25 mouse cellular contexts compared by ENCODE assay signal in the genomic region with DNA sequence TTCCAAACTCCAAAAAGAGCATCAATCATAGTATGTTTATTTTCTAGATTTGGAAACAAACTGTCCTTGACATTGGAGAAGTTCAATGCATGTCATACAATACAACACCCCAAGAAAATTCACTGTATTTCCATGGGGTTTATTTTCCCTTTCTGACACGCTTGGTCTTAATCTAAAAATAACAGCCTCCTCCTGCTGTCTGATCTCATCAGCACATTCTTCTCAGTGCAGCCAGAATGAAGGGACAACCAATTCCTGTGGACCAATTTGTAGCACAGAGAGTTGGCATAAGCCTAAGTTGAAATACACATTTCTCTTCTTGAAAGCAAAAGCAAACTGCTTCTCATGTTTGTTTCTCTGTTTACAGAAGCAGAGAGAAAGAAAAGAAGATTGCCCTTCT. TPM values are rescaled to one million over a fixed set of nuclear protein-coding genes. Genes with fewer than 3 reads are reported as not detected.
A peak's percentile ranks its signal among the peaks of the same experiment; 100 is the strongest.
DNase-seq lines count a peak whose midpoint lies in the region; ATAC-seq and TF ChIP-seq lines count a peak whose summit lies in the region.
"Had no signal": no experiment of that assay in that cellular context is flagged by ENCODE, and none has a peak within 500 bp of the region (broad histone marks: within the 10 kb centered on the region; RNA-seq: fewer than 3 reads in every experiment).

No protein-coding gene starts in this region.

- H3K9ac ChIP-seq in heart, postnatal 0 days (replicated peaks; ENCODE audit: low read depth, low read length): no peak overlapping the region
- H3K9ac ChIP-seq in heart, embryonic 12.5 days: no peak overlapping the region
- H3K9ac ChIP-seq in lung, embryonic 15.5 days: no peak overlapping the region
- H3K9ac ChIP-seq: forebrain, embryonic 15.5 days; midbrain, embryonic 12.5 days; neural tube, embryonic 12.5 days had no signal

- no peaks in the 10 kb centered on the region for H3K27me3 ChIP-seq in heart, postnatal 0 days (ENCODE audit: control insufficient read depth, insufficient read depth, low read length)
- no peaks in the 10 kb centered on the region for H3K27me3 ChIP-seq in heart, embryonic 12.5 days (replicated peaks)
- H3K27me3 ChIP-seq in lung, embryonic 15.5 days: no peaks in the 10 kb centered on the region
- H3K27me3 ChIP-seq: forebrain, embryonic 15.5 days; midbrain, embryonic 12.5 days; neural tube, embryonic 12.5 days had no signal

- TF ChIP-seq EP300 in heart, postnatal 0 days (IDR thresholded peaks at IDR 0.05; ENCODE audit: low read depth): no peak

- no peaks in the 10 kb centered on the region for H3K36me3 ChIP-seq in heart, postnatal 0 days (replicated peaks; ENCODE audit: control insufficient read depth, insufficient read depth, low read length)
- H3K36me3 ChIP-seq in heart, embryonic 12.5 days: no peaks in the 10 kb centered on the region
- H3K36me3 ChIP-seq in lung, embryonic 15.5 days: no peaks in the 10 kb centered on the region
- H3K36me3 ChIP-seq: forebrain, embryonic 15.5 days; hindbrain, embryonic 10.5 days; midbrain, embryonic 12.5 days; neural tube, embryonic 12.5 days had no signal

- 2% methylated on average over 1 of the region's 1 CpGs for whole genome bisulfite sequencing in heart, postnatal 0 days
- 5% methylated on average over 1 of the region's 1 CpGs for WGBS in heart, embryonic 12.5 days
- WGBS in lung, embryonic 15.5 days: 22% methylated on average over 1 of the region's 1 CpGs

- H3K27ac ChIP-seq in heart, postnatal 0 days (ENCODE audit: low read depth): peak overlapping the region; percentile 59
- H3K27ac ChIP-seq in heart, embryonic 12.5 days (ENCODE audit: poor library complexity, severe bottlenecking): no peak overlapping the region
- H3K27ac ChIP-seq in lung, embryonic 15.5 days: peak overlapping the region; percentile 38; the same call in 1 of the 2 replicates
- H3K27ac ChIP-seq: forebrain, embryonic 15.5 days; hindbrain, embryonic 10.5 days; hindbrain, postnatal 0 days; midbrain, embryonic 12.5 days; neural tube, embryonic 12.5 days had no signal

- no peak for TF ChIP-seq CTCF in heart, postnatal 0 days (IDR thresholded peaks at IDR 0.05; ENCODE audit: low read depth)

- DNase-seq in gastrocnemius, adult 18-20 months (ENCODE audit: low spot score): peak; percentile 53
- DNase-seq in gastrocnemius, adult 8-10 months (ENCODE audit: low spot score in 2 of 2): no peak
- no peak for DNase-seq in heart, postnatal 0 days (ENCODE audit: low spot score)
- no peak for DNase-seq in lung, postnatal 14 days
- peak; percentile 26 for DNase-seq in telencephalon, adult 2 months (ENCODE audit: low read depth, low spot score)
- no peak for DNase-seq in testis, postnatal 14 days (ENCODE audit: low spot score)
- DNase-seq: adrenal gland, postnatal 14 days; cerebellum, adult 11 months; cerebellum, postnatal 14 days; embryo, embryonic 11 days; kidney, postnatal 10 days; left cerebral cortex, postnatal 4 days; liver; thymus, postnatal 4 days had no signal

- H3K9me3 ChIP-seq in heart, postnatal 0 days (replicated peaks; ENCODE audit: control insufficient read depth, low read length): no peaks in the 10 kb centered on the region
- no peaks in the 10 kb centered on the region for H3K9me3 ChIP-seq in heart, embryonic 12.5 days (replicated peaks)
- no peaks in the 10 kb centered on the region for H3K9me3 ChIP-seq in lung, embryonic 15.5 days
- H3K9me3 ChIP-seq: forebrain, embryonic 15.5 days; hindbrain, embryonic 10.5 days; midbrain, embryonic 12.5 days; neural tube, embryonic 12.5 days had no signal

- H3K4me2 ChIP-seq in heart, postnatal 0 days (ENCODE audit: low read depth, low read length): no peak overlapping the region
- H3K4me2 ChIP-seq in heart, embryonic 12.5 days: no peak overlapping the region
- no peak overlapping the region for H3K4me2 ChIP-seq in lung, embryonic 15.5 days
- H3K4me2 ChIP-seq: forebrain, embryonic 15.5 days; heart, embryonic 11.5 days; midbrain, embryonic 12.5 days; neural tube, embryonic 12.5 days had no signal

- no peak overlapping the region for H3K4me3 ChIP-seq in heart, postnatal 0 days (ENCODE audit: low read depth, low read length)
- H3K4me3 ChIP-seq in heart, embryonic 12.5 days: no peak overlapping the region
- H3K4me3 ChIP-seq in lung, embryonic 15.5 days: no peak overlapping the region
- H3K4me3 ChIP-seq: forebrain, embryonic 15.5 days; hindbrain, embryonic 10.5 days; midbrain, embryonic 12.5 days; neural tube, embryonic 12.5 days had no signal

- peaks cover 22% of the 10 kb centered on the region; the same call in 1 of the 2 replicates for H3K4me1 ChIP-seq in heart, postnatal 0 days (ENCODE audit: control insufficient read depth, insufficient read depth)
- H3K4me1 ChIP-seq in heart, embryonic 12.5 days (replicated peaks): peaks cover 11% of the 10 kb centered on the region
- H3K4me1 ChIP-seq in lung, embryonic 15.5 days: peaks cover 6% of the 10 kb centered on the region; the same call in 1 of the 2 replicates
- H3K4me1 ChIP-seq: forebrain, embryonic 15.5 days; hindbrain, embryonic 10.5 days; midbrain, embryonic 12.5 days; neural tube, embryonic 12.5 days had no signal

- no peak for ATAC-seq in heart, postnatal 0 days (ENCODE audit: insufficient read depth, low read depth)
- no peak for ATAC-seq in heart, embryonic 12.5 days (ENCODE audit: insufficient number of reproducible peaks, low FRiP score)
- ATAC-seq in lung, embryonic 15.5 days (ENCODE audit: borderline replicate concordance, extremely low read depth, low FRiP score, low TSS enrichment): peak; percentile 83; the same call in 1 of the 2 replicates
- ATAC-seq: activated CD4-positive, CD25-positive, alpha-beta regulatory T cell, adult 4 months; CD4-positive, CD25-positive, alpha-beta regulatory T cell, adult 4 months; forebrain, embryonic 15.5 days; hindbrain, postnatal 0 days; intestine, postnatal 0 days had no signal

RNA-seq across cellular contexts. Expression of a gene that starts 42.5 kb away (rescaled TPM):
- 10 to 100 TPM; 30.7 to 44.0 TPM for total RNA-seq in gastrocnemius, adult 18-20 months (2021)
- 10 to 100 TPM; 28.5 to 98.7 (median 37.1) TPM for total RNA-seq in gastrocnemius, adult 8-10 months (2022)
- total RNA-seq in heart, postnatal 0 days (2014; rRNA removed; ENCODE audit: low replicate concordance): 17.6 and 21.2 TPM in 2 replicates
- 3.3 and 4.1 TPM in 2 replicates for polyA plus RNA-seq in heart, postnatal 0 days (2015; fragmentation: Nextera tagmentation; extraction: Ambion mirVana)
- polyA plus RNA-seq in heart, embryonic 12.5 days (2016; fragmentation: Nextera tagmentation; extraction: Ambion mirVana): 5.5 TPM in 2 replicates
- polyA plus RNA-seq in lung, embryonic 15.5 days (2015; fragmentation: Nextera tagmentation; extraction: Ambion mirVana): 6.5 and 8.8 TPM in 2 replicates

Comparison
In these comparisons a context has a peak if more than half of its experiments do, and no peak if none do; other contexts are left out.
1. DNase-seq: peak in gastrocnemius, adult 18-20 months (single experiment) and telencephalon, adult 2 months (single experiment); none in gastrocnemius, adult 8-10 months (0 of 2), heart, postnatal 0 days (single experiment), lung, postnatal 14 days (single experiment) and testis, postnatal 14 days (single experiment).